Mouse (Mus musculus) megakaryocyte, embryonic 14.5 days (primary cell): Measurements from ENCODE around the gene Runx3.

Experiments used
- FLI1 ChIP-seq: IDR thresholded peaks from 2 replicates; pipeline ENCODE4 v1.6.1; 2012; ENCODE audit warnings: low read length, inconsistent platforms, mixed read lengths
- GATA1 ChIP-seq: IDR thresholded peaks from 3 replicates; pipeline ENCODE4 v1.6.1; 2012; ENCODE audit warnings: mixed read lengths, low read length, inconsistent platforms, borderline replicate concordance

GRCm38 (mm10) chr4:135158724-135159409 is 38.4 kb downstream of the Runx3 start:
- no peak for TF ChIP-seq GATA1
- no peak for TF ChIP-seq FLI1
